Mouse (Mus musculus): ENCODE measurements around the gene Arl10. TPM values are rescaled to one million over a fixed set of nuclear protein-coding genes. Genes with fewer than 3 reads are reported as not detected.
A peak's percentile ranks its signal among the peaks of the same experiment; 100 is the strongest.

Arl10 gene
- total RNA-seq (2021): 10 to 100 TPM; 43.9 to 44.2 TPM
- long read RNA-seq, experiment 1, transcript Arl10-201 (4 exons, 1,046 nt): major isoform, 5 of 7 reads
- long read RNA-seq, experiment 1, partial matches to known transcripts: 0 of 7 reads
- long read RNA-seq, experiment 1, other reads (novel, unspliced or antisense): 1 of 7 reads
- long read RNA-seq, experiment 2, transcript Arl10-201 (4 exons, 1,046 nt): major isoform, 5 of 8 reads
- long read RNA-seq, experiment 2, partial matches to known transcripts: 0 of 8 reads
- long read RNA-seq, experiment 2, other reads (novel, unspliced or antisense): 3 of 8 reads

DNA sequence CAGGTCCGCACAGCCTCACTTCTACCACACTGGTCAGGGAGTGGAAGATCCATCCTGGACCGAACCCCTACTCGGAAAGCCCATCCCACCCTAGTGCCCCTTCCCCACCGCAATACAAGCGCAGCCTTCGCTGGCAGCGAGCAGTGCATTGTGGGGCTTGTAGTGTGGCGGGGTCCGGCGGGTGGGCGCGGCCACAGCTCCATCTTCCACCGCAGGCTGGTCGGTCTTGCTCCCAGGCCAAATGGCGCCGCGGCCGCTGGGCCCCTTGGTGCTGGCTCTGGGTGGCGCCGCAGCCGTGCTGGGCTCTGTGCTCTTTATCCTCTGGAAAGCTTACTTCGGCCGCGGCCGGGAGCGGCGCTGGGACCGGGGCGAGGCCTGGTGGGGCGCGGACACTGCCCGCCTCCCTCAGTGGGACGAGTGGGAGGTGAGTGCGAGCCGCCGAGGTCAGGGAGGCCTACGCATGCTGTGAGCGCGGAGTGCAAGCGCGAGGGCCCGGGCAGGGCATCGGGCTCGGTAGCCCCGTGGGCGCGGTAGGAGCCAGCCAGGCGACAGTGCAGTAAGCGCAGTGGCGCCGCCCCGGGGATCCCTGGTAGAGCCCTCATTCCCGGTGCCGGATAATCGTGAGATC is at the start of gene Arl10:
Gene Arl10, plus strand, starts transcription at position 162 of the 628 bp plus-strand sequence.
- DNase-seq (ENCODE audit: low spot score in 2 of 2): peak; percentile 59 to 61

DNA sequence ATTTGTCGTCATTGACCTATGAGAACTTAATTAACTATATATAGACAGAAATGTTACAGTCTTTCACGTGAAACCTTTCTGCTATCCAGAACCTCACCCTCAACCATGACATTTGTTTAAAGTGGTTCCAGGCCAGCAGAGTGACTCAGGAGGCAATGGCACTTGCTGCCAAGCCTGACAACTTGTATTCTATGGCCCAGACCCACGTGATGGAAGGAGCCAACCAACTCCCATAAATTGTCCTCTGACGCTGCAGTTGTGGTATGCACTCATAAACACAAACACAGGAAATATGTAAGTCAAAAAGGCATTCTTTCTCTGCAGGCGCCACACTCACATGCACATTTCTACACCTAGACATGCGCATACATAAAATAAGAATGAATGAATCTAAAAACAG is 47.7 kb upstream of the Arl10 start:
- DNase-seq (ENCODE audit: low spot score in 2 of 2): no peak

DNA sequence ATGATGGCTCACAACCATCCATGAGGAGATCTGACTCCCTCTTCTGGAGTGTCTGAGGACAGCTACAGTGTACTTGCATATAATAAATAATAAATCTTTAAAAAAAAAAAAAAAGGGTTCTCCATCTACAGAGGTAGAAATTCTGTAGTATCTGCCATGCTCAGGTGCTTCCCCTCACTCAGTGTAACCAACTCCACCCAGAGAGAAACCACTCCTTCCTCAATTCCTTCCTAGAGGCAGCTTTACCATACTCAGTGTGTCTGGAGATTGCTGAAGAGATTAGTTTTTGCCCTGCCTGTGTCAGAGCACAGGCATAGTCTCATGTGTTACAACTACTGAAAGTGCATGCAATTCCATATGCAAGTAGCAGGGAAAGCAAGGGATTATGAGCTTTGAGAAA is 42.7 kb upstream of the Arl10 start:
- DNase-seq (ENCODE audit: low spot score in 2 of 2): no peak

DNA sequence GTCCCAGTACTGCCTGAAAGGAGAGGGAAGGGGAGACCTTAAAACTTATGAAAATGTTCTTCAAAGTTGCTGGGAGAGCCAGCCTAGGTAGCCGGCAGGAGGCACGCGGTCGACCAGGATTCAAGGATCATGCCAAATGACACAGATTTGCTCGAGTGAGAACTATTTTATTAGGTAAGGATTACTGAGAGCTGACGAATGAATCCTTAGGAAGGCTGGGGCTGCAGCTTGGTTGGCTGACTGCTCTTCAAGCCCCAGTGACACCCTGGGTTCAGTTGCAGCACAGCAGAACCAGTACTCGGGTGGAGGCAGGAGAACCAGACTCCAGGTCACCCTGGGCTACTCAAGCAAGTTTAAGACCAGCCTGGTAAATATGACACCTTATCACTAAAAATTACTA is 26.8 kb upstream of the Arl10 start:
- no peak for DNase-seq (ENCODE audit: low spot score in 2 of 2)

DNA sequence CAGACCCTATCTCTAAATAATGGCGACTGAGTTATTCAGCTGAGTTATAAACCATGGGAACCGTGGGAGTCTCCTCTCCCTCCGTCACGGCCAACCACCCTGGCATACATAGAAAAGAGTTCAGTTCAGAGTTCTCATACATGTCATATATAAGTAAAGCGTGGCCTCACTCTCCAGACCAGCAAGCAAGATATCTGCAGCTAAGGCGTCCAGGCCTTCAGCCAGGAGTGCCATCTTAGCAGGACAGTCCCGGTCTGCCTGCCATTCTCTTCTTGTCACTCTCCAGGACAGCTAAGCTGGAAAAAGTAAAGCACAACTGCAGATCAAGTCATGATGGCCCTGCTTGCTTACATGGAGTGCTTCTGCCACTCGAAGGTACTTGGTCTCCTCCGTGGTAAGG is 18.6 kb upstream of the Arl10 start:
- DNase-seq (ENCODE audit: low spot score in 2 of 2): no peak

DNA sequence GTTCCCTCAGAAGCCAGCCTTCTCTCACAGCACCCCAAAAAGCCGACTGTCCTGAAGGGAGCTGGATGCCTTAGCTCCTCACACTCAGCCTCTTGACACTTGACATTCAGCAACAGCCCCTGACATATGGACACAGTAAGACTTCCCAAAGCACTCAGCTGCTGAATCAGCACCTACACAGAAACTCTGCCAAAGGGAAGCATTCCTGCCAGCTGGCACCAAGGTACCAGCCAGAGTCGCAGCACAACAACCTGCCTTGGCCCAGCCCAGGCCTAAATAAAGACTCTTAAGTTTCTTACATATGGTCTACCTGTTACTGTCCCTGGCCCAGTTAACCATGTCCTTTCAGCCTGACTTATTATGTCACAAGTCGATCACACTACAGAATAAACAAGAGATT is 18.0 kb upstream of the Arl10 start:
- no peak for DNase-seq (ENCODE audit: low spot score in 2 of 2)

DNA sequence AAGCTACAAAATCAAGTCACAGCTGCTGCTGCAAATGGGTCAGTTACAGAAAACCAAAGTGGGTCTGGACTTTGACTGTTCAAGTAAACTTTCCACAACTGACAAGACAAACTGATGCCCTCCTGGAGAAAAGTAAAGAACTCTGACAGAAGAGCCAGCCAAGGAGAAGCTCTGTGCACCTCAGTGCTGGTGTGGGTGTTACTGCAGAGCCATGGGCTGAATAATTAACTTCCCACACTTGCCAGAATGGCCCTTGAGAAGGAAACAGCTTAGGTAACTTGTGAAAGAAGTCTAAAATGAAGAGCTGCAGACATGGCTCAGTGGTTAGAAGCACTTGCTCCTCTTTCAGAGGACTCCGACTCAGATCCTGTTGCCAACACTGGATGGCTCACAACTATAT is 17.2 kb upstream of the Arl10 start:
- DNase-seq (ENCODE audit: low spot score in 2 of 2): no peak

DNA sequence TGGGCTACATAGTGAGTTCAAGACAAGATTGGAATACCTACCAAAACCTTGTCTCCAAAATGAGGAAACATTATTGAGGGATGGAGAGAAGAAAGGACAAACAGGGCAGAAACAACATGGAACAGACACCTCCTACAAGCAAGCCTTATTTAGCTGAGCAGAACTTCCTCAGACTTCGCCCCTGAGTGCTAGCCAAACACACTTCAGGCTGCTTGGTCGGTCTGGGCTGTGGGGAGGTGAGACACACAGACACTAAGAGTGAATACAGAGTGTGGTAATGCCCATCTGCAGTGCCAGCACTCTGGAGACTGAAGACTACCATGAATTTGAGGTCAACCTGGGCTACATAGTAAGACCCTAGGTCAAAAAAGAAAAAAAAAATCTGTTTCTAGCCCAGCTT is 15.2 kb upstream of the Arl10 start:
- no peak for DNase-seq (ENCODE audit: low spot score in 2 of 2)

DNA sequence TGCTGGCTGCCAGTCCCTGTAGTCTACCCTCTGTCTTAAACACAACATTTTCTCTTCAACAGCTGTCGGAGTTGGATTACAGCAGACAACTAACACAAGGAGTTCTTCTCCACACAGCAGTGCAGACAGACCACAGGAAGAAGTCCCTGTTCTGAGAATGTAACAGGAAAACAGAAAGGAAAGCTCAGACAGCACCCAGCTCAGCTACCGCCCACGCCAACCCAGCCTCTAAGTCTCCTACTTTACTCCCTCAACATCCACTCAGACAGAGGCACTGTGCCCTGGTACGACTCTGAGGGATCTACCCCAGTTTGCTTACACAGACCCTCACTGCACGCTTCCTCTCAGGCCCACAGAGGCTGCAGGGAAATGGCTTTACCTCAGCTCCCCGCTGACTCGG is 14.2 kb upstream of the Arl10 start:
- DNase-seq (ENCODE audit: low spot score in 2 of 2): no peak

DNA sequence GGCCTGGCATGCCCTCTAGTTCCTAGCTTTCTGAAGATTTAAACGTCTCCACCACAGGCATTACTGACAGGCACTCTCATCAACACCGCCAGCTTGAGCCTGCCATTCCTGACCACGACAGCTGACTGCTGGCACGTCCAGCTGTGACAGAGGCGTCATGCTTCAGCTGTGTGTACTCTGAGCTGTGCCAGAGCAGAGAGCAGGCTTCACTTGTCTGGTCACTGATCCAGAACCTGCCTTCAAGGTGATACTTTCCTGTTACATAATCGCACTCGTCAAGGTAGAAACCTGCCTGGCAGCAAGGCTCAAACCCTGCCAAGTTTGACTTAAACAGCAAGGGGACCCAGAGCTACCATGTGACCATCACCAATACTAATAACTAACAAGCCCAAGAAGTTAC is 12.3 kb upstream of the Arl10 start:
- no peak for DNase-seq (ENCODE audit: low spot score in 2 of 2)

DNA sequence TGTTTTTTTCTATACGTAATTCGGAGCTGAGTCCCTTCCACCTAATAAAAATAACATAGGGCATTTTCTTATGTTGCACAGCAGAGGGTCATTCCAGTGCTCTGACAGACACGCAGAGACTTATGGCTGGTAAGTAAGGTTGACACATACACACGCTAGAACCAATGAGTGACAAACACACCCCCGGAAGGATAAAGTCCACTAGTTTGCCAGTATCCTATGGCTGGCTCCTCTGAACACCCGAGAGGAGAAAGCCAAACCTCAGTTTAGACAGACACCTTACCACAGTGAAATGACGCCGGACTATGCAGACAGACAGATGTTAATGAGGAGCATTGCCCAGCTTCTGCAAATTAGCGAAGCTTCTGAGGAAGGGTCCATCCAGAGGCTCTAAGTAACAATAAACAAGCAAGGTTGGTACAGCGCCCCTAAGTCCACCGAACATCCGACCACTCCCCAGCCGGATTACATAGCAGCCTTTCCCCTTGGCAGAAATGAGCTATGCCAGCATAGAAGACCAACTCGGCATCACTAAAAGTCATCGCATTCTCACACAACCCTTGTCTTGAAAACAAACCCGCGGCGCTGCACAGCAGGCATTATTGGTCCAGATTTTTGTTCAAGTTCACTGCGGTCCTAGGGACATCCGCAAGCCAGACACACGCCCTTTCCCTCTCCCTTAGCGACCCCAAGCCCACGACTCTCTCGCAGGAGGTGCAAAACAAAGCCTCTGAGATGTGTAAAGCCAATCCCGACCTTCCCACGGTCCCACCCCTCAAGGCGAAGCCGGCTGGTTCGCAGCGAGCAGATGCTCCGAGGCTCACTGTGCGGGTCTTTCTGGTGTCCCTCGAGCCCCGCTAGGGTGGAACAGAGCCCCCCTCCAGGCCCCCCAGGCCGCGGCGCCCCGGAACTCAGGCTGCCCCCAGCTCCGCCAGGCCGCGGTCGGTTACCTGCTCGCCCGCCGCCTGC is 10.3 kb upstream of the Arl10 start:
- no peak for DNase-seq (ENCODE audit: low spot score in 2 of 2)

DNA sequence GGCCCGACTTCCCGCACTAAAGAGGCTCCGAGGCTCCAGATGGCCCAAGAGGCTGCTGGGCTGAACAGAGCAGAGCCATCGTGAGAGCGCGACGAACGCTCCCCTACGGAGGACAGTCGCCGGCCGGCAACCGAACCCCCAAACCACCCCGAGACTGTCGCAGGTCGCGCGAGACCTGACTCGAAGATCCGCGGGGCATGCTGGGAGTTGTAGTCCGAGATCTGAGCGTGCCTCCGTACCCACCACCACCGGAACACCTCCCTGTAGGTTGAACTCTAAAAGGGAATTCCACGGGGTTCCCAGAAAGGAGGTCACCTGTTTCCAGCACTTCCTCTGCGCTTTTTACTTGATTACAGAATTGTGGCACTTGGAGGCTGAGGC is 9.6 kb upstream of the Arl10 start, which contains the start of gene 4833439L19Rik:
Gene 4833439L19Rik, minus strand, starts transcription at position 235 of the 381 bp plus-strand sequence.
- DNase-seq (ENCODE audit: low spot score in 2 of 2): peak; percentile 78 to 79

DNA sequence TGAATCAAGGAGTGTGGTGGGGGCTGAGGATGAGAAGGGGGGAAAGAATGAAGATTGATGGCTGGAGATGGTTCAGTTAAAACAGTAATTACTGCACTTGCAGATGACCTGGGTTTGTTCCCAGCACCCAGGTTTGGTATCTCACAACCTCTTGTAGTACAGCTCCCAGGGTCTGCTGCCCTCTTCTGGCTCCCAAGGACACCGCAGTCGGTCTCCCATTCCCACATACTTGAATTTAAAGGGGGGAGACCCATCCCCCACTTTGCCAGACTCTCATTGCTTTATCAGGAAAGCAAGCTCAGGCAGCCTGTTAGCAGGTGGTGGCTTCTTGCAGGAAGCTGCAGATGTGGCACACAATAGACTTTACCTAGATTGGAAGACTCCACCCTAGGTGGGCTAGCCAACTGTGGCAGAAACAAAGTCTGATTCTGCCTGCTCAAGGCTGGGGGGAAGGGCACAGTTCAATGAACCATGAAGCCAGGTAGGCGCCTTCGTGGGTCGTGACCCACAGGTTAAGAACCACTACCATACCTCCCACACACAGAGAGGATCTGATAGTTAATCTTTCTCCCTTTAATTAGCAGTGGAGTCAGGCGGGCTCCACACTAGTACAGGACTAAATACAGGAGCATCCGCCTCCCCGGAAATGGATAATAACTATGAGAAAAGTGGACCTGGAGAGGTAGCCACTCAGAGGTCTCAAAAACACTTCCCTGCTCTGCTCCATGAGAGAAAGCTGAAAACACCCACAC is 9.0 kb upstream of the Arl10 start:
- no peak for DNase-seq (ENCODE audit: low spot score in 2 of 2)

DNA sequence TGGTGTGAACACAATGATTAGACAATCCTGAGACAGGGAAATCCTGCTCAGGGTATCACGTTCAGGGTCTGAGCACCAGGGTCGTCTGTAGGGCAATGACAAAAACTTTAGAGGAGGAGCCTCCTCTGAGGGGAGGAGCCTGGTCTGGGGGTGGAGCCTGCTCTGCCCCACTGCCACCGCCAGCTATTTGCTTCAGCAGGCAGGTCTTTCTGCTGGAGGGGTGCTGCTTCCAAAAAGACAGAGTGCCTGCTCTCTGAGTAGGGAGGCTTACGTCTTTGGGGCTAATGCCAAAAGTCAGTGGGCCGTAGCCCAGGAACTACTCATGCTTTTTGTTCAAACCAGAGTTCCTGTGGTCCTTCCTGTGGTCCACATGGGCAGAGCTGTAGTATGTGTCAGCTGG is 6.4 kb upstream of the Arl10 start:
- DNase-seq (ENCODE audit: low spot score in 2 of 2): no peak

DNA sequence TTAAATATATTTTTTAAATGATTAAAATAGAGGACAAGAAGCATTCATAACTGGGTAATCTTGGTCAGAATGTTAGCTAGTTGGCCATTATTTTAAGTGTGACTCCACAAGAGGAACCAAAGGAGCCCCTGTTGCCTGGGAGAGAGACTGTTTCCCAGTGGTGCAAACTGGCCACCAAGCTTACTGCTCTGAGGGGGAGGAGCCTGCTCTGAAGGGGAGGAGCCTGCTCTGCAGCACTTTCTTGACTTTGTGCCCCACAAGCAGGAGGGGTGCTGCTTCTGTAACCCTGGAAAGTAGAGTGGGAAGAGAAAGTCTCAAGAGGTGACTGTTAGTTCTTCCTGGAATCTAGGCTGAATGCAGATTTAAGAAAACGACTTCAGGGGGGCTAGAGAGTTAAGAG is 5.5 kb upstream of the Arl10 start:
- DNase-seq (ENCODE audit: low spot score in 2 of 2): no peak

DNA sequence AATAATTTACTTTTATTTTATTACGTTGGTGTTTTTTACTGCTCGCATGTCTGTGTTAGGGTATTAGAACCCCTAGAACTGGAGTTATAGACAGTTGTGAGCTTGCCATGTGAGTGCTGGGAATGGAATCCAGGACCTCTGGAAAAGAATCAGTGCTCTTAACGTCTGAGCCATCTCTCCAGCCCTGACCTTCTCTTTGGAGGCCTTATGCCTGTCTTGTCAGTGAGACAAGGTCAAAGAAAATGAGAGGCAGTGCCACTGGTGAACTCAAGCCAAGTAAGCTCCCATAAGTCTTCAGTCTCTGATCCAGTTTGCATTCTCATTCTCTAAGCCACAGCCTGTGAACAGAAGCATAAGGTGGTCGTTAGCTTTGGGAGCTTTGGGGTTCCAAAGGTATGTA is 4.1 kb upstream of the Arl10 start:
- DNase-seq (ENCODE audit: low spot score in 2 of 2): no peak

DNA sequence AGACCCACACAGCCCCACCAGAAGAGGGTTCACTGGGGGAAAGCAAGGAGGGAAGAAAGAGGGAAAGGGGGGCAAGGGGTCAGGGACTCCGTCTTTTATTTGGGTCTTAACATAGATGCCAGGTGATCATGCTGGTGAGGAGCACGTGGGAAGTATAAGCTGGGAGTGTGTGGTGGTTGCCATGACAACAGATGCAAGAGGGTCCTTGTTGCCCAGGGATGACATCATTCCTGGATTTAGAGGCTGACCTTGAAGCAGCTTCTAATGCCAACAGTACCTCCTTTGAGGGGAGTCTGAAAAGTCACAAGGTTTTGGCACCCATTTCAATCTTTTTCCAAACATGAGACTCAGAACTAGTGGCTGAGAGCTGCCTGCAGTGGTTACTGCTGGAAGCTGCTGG is 3.2 kb upstream of the Arl10 start:
- DNase-seq (ENCODE audit: low spot score in 2 of 2): no peak

DNA sequence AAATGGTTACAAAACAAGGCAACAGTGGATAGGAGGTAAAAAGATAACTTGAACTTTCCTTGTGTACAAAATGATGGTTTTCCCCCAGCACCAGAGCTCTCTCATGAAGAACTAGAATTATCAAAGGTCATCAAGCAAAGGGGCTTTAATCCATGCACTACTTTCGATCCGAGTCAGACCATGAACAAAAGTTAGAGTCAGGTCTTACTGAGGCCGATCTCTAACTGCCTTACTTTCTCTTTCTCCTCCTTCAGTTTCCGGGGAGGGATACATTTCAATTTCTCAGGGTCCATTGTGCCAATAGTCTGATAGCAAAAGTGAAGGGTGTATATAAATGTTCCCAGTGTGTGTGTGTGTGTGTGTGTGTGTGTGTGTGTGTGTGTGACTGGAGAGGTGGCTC is 2.2 kb upstream of the Arl10 start:
- no peak for DNase-seq (ENCODE audit: low spot score in 2 of 2)

DNA sequence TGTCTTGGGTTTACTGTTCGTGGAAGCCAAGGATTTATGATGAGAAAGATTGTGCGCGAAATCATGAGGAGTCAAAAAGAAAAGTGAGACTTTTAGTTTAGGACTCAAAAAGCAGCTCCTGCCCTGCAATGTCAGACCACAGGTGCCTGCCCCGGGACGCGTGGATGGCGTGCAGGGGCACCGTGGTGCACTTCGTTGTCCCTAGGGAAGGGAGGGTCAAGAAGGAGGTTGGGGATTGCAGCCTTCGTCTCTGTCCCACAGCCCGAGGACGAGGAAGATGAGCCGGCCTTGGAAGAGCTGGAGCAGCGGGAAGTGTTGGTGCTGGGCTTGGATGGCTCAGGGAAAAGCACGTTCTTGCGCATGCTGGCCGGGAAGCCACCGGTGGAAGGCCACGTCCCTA is 674 bp downstream of the Arl10 start:
- no peak for DNase-seq (ENCODE audit: low spot score in 2 of 2)

DNA sequence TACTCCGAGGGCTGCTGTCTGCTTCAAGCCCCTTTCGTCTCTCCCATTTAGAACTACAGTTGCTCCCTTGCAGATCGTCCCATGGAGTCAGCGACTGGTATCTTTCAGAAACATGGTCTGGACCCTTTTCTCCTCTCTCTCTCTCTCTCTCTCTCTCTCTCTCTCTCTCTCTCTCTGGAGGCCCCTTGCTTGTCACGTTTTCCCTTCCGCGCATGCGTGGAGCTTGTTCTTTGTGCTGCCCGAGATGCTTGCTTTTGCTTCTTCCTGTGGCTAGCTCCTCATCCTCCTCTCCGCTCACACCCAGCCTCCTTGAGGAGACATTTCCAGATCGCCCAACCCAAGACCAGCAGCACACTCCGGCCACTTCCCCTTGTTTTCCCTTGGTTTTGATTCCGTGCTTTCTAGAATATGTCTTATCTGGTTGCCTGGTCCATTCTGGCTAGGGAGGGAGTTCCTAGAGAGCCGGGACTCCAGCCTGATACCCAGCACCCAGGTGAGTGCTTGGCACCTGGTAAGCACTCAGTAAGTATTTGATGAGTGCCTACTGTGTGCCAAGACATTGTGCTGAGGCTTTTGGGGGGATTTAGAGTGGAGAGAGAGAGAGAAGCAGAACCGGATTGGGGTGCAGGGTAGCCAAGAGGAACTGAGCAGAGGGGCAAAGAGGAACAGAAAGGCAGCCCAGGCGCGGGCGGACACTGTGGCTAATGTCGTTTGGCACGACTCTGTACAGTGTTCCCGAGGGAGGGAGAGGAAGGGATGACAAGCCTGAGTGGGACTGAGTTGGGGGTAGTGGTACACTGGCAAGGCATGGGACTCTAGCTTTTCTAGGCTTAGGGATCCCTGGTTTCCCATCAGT is 3.1 kb downstream of the Arl10 start:
- DNase-seq (ENCODE audit: low spot score in 2 of 2): no peak

Measured in adrenal gland, postnatal 4 days (tissue).